Mouse (Mus musculus): ENCODE measurements around the gene Vps45.

GRCm38 (mm10) chr3:95969277-95969676, 89.0 kb downstream of the Vps45 start:
- TF ChIP-seq CTCF (conservative IDR thresholded peaks at IDR 0.05; ENCODE audit: low read length): no peak
- no peak for TF ChIP-seq NANOG (IDR thresholded peaks at IDR 0.05; ENCODE audit: borderline replicate concordance, low read length)

Measured in E14TG2a.4 (cell line).